39 mouse cellular contexts compared by ENCODE assay signal in the genomic region with DNA sequence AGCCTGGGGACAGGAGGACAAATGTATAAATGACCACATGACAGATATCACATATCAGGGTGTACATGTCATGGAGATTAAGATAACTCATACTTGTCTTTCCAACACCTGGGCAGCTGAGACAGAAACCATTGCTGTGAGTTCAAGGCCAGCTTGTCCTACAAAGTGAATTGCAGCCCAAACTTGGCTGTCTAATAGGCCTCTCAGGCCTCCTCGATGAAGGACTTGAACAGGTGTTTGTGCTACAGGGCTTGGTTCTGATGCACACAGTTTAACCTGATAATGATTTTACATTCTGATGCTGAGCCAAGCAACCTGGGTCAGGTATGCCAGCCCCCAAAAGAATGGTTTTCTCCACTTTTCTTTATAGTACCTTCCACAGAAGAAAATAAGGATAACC. TPM values are rescaled to one million over a fixed set of nuclear protein-coding genes. Genes with fewer than 3 reads are reported as not detected.
"Had no signal": no experiment of that assay in that cellular context is flagged by ENCODE, and none has a peak within 500 bp of the region (broad histone marks: within the 10 kb centered on the region; RNA-seq: fewer than 3 reads in every experiment).

No protein-coding gene starts in this region.

- DNase-seq: gastrocnemius, postnatal 14 days; gastrocnemius, postnatal 36 days; heart, adult 11 months; heart, adult 2 months; heart, postnatal 14 days; heart, postnatal 36 days; kidney, adult 18-20 months; kidney, adult 8-10 months; kidney, postnatal 10 days; kidney, postnatal 25 days; kidney, postnatal 4 days; liver; liver, embryonic 13.5 days had no signal

- H3K27ac ChIP-seq: heart, adult 2 months; heart, embryonic 13.5 days; heart, embryonic 15.5 days; hindbrain, embryonic 14.5 days; intestine, embryonic 15.5 days; layer of hippocampus, adult 2 months; left cerebral cortex, adult 2 months; limb, embryonic 10.5 days; limb, embryonic 12.5 days; liver, embryonic 13.5 days; liver, embryonic 15.5 days had no signal

- H3K4me1 ChIP-seq: heart, embryonic 13.5 days; heart, embryonic 15.5 days; intestine, embryonic 15.5 days; limb, embryonic 10.5 days; limb, embryonic 12.5 days; liver, embryonic 13.5 days; liver, embryonic 15.5 days had no signal

- H3K9me3 ChIP-seq: heart, embryonic 13.5 days; heart, embryonic 15.5 days; intestine, embryonic 15.5 days; limb, embryonic 10.5 days; limb, embryonic 12.5 days; liver, embryonic 13.5 days; liver, embryonic 15.5 days had no signal

- H3K9ac ChIP-seq: heart, embryonic 13.5 days; heart, embryonic 15.5 days; hindbrain, embryonic 14.5 days; intestine, embryonic 15.5 days; limb, embryonic 12.5 days; liver, embryonic 13.5 days; liver, embryonic 15.5 days had no signal

- H3K27me3 ChIP-seq: intestine, embryonic 15.5 days had no signal

- H3K4me3 ChIP-seq: heart, adult 2 months; heart, embryonic 13.5 days; heart, embryonic 15.5 days; intestine, embryonic 15.5 days; layer of hippocampus, adult 2 months; left cerebral cortex, adult 2 months; limb, embryonic 10.5 days; limb, embryonic 12.5 days; liver, embryonic 13.5 days; liver, embryonic 15.5 days had no signal

- H3K36me3 ChIP-seq: heart, embryonic 13.5 days; heart, embryonic 15.5 days; intestine, embryonic 15.5 days; limb, embryonic 10.5 days; limb, embryonic 12.5 days; liver, embryonic 13.5 days; liver, embryonic 15.5 days had no signal

RNA-seq across cellular contexts. Expression of a gene that starts 36.4 kb away (rescaled TPM):
- total RNA-seq: gastrocnemius, adult 18-20 months; gastrocnemius, adult 8-10 months; gastrocnemius, postnatal 14 days; gastrocnemius, postnatal 36 days; heart, postnatal 14 days; heart, postnatal 36 days; layer of hippocampus, adult 2 months; left cerebral cortex, postnatal 36 days had no signal
- polyA plus RNA-seq: heart, embryonic 11.5 days; heart, embryonic 13.5 days; heart, embryonic 15.5 days; inflammation-experienced regulatory T-cells, adult 6 months; intestine, embryonic 15.5 days; intestine, postnatal 0 days; kidney, embryonic 14.5 days; kidney, embryonic 16.5 days; limb, embryonic 10.5 days; limb, embryonic 12.5 days; limb, embryonic 14.5 days had no signal

RNA-seq across cellular contexts. Expression of a gene that starts 44.2 kb away (rescaled TPM):
- total RNA-seq: gastrocnemius, adult 18-20 months; gastrocnemius, adult 8-10 months; gastrocnemius, postnatal 14 days; gastrocnemius, postnatal 36 days; heart, adult 2 months; heart, postnatal 14 days; heart, postnatal 36 days; hematopoietic stem cell, adult 5-6 weeks; layer of hippocampus, adult 2 months; layer of hippocampus, postnatal 10 days; layer of hippocampus, postnatal 25 days; left cerebral cortex, adult 2 months; left cerebral cortex, postnatal 14 days; left cerebral cortex, postnatal 36 days had no signal
- polyA plus RNA-seq: gonadal fat pad, adult 2 months; heart, adult 2 months; heart, embryonic 11.5 days; heart, embryonic 13.5 days; heart, embryonic 15.5 days; heart, postnatal 0 days; hindbrain, embryonic 14.5 days; hindbrain, embryonic 16.5 days; inflammation-experienced regulatory T-cells, adult 6 months; intestine, embryonic 15.5 days; intestine, postnatal 0 days; kidney, embryonic 14.5 days; kidney, embryonic 16.5 days; liver, embryonic 11.5 days; liver, embryonic 13.5 days; liver, embryonic 15.5 days had no signal
